Mouse (Mus musculus): Measurements from ENCODE around the gene Slc22a27. TPM values are rescaled to one million over a fixed set of nuclear protein-coding genes. Genes with fewer than 3 reads are reported as not detected.
"Not testable (repeated sequence)": the region's sequence is repeated elsewhere in the genome, so short reads cannot be mapped to it uniquely, and the experiment has no call there.

Slc22a27 gene
- not detected for total RNA-seq (2021)
- long read RNA-seq, experiment 1: 0 reads
- long read RNA-seq, experiment 2: 0 reads

DNA sequence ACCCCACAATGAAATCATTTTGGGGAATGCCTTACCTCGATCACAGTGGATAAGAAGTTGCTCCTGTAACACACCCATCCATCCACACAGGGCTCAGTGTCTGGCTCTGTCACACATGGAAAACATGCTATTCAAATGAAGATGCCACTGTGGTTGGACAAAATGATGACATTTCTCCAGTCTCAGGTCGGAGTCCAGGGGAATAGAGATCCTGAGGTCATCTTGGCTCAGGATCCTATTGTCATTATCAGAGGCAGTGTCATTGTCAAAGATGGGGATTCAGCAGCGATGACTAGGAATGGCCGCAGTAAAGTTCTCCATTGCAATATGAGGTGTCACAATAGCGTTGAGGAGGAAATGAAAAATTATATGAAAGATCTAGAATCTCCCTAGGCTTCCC is at the start of gene Slc22a27:
Gene Slc22a27 (minus strand): TSS at position 101 of the 400 bp plus-strand sequence.
- DNase-seq (ENCODE audit: low spot score in 2 of 2): not testable (repeated sequence)

GRCm38 (mm10) chr19:8011596-8011995 is 45.8 kb upstream of the Slc22a27 start:
- not testable (repeated sequence) for DNase-seq (ENCODE audit: low spot score in 2 of 2)

DNA sequence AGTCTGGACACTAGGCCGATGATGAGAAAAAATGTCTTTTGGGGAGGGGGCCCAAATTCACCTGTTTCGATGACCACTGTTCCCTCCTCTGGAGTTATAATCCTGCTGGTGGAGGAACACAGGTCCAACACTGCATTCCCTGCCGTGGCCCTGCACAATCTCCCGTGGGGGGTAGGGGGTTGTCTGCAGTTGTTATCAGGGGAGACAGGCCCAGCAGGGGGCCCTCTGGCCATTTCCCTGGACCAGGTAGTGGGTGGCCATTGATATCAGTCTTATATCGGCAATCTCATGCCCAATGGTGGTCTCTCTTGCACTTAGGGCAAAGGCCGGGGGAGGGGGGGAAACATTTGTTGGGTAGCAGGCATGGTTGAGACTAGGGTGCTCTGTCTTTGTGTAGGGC is 43.3 kb upstream of the Slc22a27 start:
- DNase-seq (ENCODE audit: low spot score in 2 of 2): not testable (repeated sequence)

DNA sequence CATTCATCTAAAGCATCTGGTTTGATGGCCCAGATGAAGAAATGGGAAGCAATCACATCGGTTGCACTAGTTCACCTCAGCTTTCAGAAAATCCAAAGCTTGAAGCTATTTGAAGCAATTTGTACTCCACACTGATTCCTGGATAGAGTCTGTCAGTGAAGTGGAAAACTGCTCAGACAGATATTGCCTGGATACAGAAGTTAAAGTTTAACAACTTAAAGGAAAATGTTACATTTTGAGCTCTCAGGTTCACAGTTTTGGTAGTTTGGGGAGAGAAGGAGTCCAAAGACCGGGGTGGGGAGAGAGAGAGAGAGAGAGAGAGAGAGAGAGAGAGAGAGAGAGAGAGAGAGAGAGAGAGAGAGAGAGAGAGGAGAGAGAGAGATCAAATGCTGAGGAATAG is 2.9 kb upstream of the Slc22a27 start:
- DNase-seq (ENCODE audit: low spot score in 2 of 2): no peak

DNA sequence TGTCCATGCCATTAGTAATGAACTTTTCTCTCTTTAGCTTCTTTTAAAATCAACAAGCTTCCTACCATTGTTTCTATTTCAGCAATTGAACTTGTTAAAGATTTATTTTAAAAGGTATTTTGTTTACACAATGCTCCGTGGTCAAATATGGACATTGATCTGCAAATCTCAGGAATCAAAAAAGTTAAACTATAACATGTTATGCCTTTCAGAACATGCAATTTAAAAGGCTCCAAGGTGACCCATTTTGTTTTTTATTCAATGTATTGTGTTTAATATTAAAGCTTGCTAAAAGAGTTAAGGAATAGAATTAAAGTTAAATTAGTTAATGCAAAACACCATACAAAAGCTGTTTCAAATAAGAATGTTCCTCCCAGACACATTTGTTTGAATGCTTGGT is 723 bp upstream of the Slc22a27 start:
- not testable (repeated sequence) for DNase-seq (ENCODE audit: low spot score in 2 of 2)

DNA sequence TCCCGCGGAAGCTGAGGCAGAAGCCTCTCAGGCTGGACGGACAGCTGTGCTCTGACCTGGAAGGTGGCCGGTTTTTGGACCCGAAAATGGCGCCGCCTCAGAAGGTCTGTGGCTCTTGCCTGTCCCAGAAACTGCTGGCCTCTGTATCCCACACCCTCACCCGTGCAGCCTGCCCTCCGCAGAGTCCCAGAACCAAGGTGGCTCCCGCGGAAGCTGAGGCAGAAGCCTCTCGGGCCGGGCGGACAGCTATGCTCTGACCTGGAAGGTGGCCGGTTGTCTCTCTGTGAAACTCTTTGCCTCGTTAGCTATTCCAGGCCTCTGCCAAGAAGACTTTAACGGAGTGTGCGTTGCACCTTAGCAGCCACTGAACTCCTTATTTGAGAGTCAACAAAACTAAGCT is 26.4 kb downstream of the Slc22a27 start:
- DNase-seq (ENCODE audit: low spot score in 2 of 2): not testable (repeated sequence)

DNA sequence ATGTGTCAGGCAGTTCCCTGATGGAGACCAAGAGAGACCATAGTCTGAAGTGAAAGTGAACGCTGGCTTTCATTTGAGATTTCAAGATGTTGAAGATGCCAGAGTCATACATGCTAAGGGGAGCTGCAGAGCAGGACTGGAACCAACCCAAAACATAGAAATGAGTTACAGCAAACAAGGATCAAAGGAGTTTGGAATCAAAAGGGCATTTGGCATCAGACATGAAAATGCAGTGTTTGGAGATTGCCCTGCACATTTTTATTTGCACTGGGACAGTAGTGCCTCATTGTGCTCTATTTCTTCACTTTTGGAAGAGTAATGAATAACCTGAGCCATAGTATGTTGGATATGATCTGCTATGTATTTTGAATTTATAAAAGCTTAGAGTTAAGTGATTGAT is 89.2 kb downstream of the Slc22a27 start:
- no peak for DNase-seq (ENCODE audit: low spot score in 2 of 2)

- no peak for DNase-seq (ENCODE audit: low spot score in 2 of 2)
Observed at GRCm38 (mm10) chr19:7829851-7830250, 136.0 kb downstream of the Slc22a27 start.

Small RNA genes within 50 kb of the gene (microRNA-seq; reads per million reads assigned to microRNA genes)
- 0 reads per million in 2 experiments for gene Gm24951

Other genes with a start within 250 kb of the Slc22a27 start
- not detected for gene Slc22a26, start 163.4 kb downstream of the Slc22a27 start, total RNA-seq (2021)
- not detected for gene Slc22a28, start 166.0 kb upstream of the Slc22a27 start, total RNA-seq (2021)